Mouse (Mus musculus) thymus, adult 2 months (tissue): ENCODE measurements around the gene Dlx3. TPM values are rescaled to one million over a fixed set of nuclear protein-coding genes. Genes with fewer than 3 reads are reported as not detected.

Experiments
- DNase-seq: peaks from one replicate; pipeline ENCODE4 v3.0.0; 2021
- H3K27ac ChIP-seq: fragments of 200-500 bp; 2 replicates; pipeline ENCODE4 v1.5.1; 2012; ENCODE audit warnings: low read length, control low read depth; ENCODE audit not compliant: control insufficient read depth, insufficient read depth
- H3K27me3 ChIP-seq: fragments of 200-500 bp; 2 replicates; pipeline ENCODE4 v1.6.1; 2012; ENCODE audit warnings: mild to moderate bottlenecking, low read length, moderate library complexity, mixed read lengths; ENCODE audit not compliant: control insufficient read depth, insufficient read depth
- H3K36me3 ChIP-seq: fragments of 200-500 bp; 2 replicates; pipeline ENCODE4 v1.6.1; 2012; ENCODE audit warnings: mild to moderate bottlenecking, low read length, moderate library complexity; ENCODE audit not compliant: control insufficient read depth, insufficient read depth
- H3K4me1 ChIP-seq: fragments of 200-500 bp; replicated peaks from 2 replicates; pipeline ENCODE4 v1.6.1; 2012; ENCODE audit warnings: low read length; ENCODE audit not compliant: control insufficient read depth, insufficient read depth
- H3K4me3 ChIP-seq: fragments of 200-500 bp; 2 replicates; pipeline ENCODE4 v1.5.1; 2012; ENCODE audit warnings: mild to moderate bottlenecking, low read length, control low read depth, moderate library complexity; ENCODE audit not compliant: control insufficient read depth, insufficient read depth
- CTCF ChIP-seq: fragments of 200-500 bp; IDR thresholded peaks from 2 replicates; pipeline ENCODE4 v1.5.1; 2012; ENCODE audit warnings: mild to moderate bottlenecking, control low read depth, low read length, moderate library complexity, borderline replicate concordance; ENCODE audit not compliant: control insufficient read depth, poor library complexity, insufficient read depth; ENCODE audit errors: extremely low read depth
- POLR2A ChIP-seq: fragments of 200-500 bp; IDR thresholded peaks from 2 replicates; pipeline ENCODE4 v1.6.1; 2012; ENCODE audit warnings: mild to moderate bottlenecking, low read length, control low read depth, moderate library complexity; ENCODE audit not compliant: control insufficient read depth, poor library complexity, insufficient read depth; ENCODE audit errors: extremely low read depth
- WGBS: fragments of 180-500 bp; shearing (Covaris S2); methylation state at CpG from one replicate; pipeline ENCODE4 v1.1.7; 2018; 5-methylcytosine and 5-hydroxymethylcytosine counted together
- polyA plus RNA-seq: library from polyadenylated mRNA; depleted of rRNA; stranded (reverse); fragments of >200 nt; gene quantifications from 2 replicates; pipeline ENCODE4 v1.2.3, GENCODE M21; 2012

Dlx3 gene
- polyA plus RNA-seq, 1 experiment, result 1.0 TPM

GRCm38 (mm10) chr11:95096608-95097373 lies 23.1 kb upstream of the Dlx3 start:
- Histone ChIP-seq H3K36me3 (no peaks in the 10 kb centered on the region), H3K27me3 (no peaks in the 10 kb centered on the region), H3K4me3 (no peak overlapping the region), H3K27ac (no peak overlapping the region), H3K4me1 (no peaks in the 10 kb centered on the region)
- WGBS, result 87% methylated on average over 4 of the region's 4 CpGs
- DNase-seq, result no peak
- TF ChIP-seq POLR2A, result no peak
- TF ChIP-seq CTCF, result no peak

- H3K27me3 ChIP-seq, result no peaks in the 10 kb centered on the region
- 78% methylated on average over 6 of the region's 6 CpGs for WGBS
- H3K4me1 ChIP-seq, result no peaks in the 10 kb centered on the region
- no peak for DNase-seq
- H3K36me3 ChIP-seq, result no peaks in the 10 kb centered on the region
- TF ChIP-seq POLR2A (no peak), CTCF (no peak)
- no peak overlapping the region for H3K27ac ChIP-seq
- H3K4me3 ChIP-seq, result no peak overlapping the region
These were observed 22.0 kb upstream of the Dlx3 start for GRCm38 (mm10) chr11:95097889-95098288.

DNA sequence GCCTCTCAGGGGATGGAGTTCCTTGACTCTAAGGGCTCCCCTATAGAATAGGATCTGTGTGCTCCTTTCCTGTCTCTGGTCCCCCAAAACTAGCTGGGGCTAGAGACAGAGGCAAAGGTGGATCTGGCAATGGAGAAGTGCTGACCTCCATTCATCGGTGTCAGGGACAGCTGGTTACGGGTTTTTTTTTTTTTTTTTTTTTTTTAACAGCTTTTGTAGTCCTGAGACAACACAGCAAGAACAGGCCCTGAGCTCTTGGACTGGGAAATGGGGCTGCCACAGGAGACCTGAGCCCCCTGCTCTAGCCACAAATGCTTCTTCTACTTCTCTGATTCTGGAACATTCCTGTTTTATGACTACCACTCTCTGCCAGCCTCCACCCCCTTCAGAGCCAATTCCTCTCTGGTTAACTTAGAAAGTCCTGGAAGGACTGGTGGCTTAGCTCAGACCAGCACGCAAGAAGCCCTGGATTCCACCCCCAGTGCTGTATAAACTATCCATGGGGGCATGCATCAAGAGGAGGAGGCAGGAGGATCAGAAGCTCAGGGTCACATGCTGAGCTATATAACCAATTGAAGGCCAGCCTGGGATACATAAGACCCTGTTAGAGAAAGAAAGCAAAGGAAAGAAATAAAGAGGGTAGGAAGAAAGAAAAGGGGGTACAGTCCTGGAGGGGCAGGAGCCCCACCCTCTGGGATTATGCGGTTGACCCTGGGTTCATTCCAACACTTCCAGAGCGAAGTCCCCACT lies 21.4 kb upstream of the Dlx3 start:
- H3K36me3 ChIP-seq, result no peaks in the 10 kb centered on the region
- no peak for DNase-seq
- WGBS, result 86% methylated on average over 5 of the region's 5 CpGs
- H3K4me3 ChIP-seq, result no peak overlapping the region
- no peak overlapping the region for H3K27ac ChIP-seq
- no peak for TF ChIP-seq CTCF
- no peak for TF ChIP-seq POLR2A
- H3K27me3 ChIP-seq, result no peaks in the 10 kb centered on the region
- no peaks in the 10 kb centered on the region for H3K4me1 ChIP-seq

DNA sequence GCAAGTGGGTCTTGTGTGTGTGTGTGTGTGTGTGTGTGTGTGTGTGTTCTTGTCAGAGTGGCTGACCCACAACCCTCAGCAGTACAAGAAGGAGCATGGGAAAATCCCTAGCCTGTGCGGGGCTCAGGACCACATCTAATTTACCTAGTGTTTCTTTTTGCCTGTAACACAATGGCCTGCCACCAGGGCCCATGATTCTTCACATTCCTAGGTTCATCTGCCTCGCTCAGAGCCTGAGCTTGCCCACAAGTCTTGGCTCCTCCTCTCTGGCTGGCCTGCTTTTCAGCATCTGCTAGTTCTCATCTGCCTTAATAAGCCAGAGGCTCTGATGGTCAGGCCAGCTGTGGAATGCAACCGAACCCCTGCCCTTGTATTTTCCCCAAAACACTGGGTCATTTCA lies 19.5 kb upstream of the Dlx3 start:
- Histone ChIP-seq H3K4me1 (no peaks in the 10 kb centered on the region), H3K4me3 (no peak overlapping the region), H3K36me3 (no peaks in the 10 kb centered on the region), H3K27ac (no peak overlapping the region), H3K27me3 (no peaks in the 10 kb centered on the region; the same call in 1 of the 2 replicates)
- WGBS, result 76% methylated on average over 3 of the region's 3 CpGs
- DNase-seq, result no peak
- TF ChIP-seq POLR2A (no peak), CTCF (no peak)

- WGBS, result 27% methylated on average over 16 of the region's 16 CpGs
- Histone ChIP-seq H3K27ac (no peak overlapping the region), H3K4me3 (no peak overlapping the region)
These were observed 18.7 kb upstream of the Dlx3 start for GRCm38 (mm10) chr11:95101071-95101788.

More at GRCm38 (mm10) chr11:95101071-95101788, 18.7 kb upstream of the Dlx3 start:
- Histone ChIP-seq H3K27me3 (peaks cover 2% of the 10 kb centered on the region; the same call in 1 of the 2 replicates), H3K4me1 (no peaks in the 10 kb centered on the region), H3K36me3 (no peaks in the 10 kb centered on the region)
- TF ChIP-seq CTCF (no peak), POLR2A (no peak)
- DNase-seq, result no peak
